Mouse (Mus musculus) megakaryocyte, embryonic 14.5 days (primary cell): Measurements from ENCODE around the gene Ptprg. TPM values are rescaled to one million over a fixed set of nuclear protein-coding genes. Genes with fewer than 3 reads are reported as not detected.
"Not testable (repeated sequence)": the region's sequence is repeated elsewhere in the genome, so short reads cannot be mapped to it uniquely, and the experiment has no call there.

Experiments
- H3K27me3 ChIP-seq: replicated peaks from 2 replicates; pipeline ENCODE3; 2012; ENCODE audit warnings: inconsistent platforms
- H3K36me3 ChIP-seq: replicated peaks from 2 replicates; pipeline ENCODE3; 2012; ENCODE audit warnings: low read length, inconsistent platforms, mixed read lengths
- H3K4me1 ChIP-seq: 2 replicates; pipeline ENCODE4 v1.6.1; 2012; ENCODE audit warnings: inconsistent platforms
- H3K4me3 ChIP-seq: replicated peaks from 2 replicates; pipeline ENCODE3; 2012; ENCODE audit warnings: moderate library complexity, mild to moderate bottlenecking, inconsistent platforms
- H3K9me3 ChIP-seq: 2 replicates; pipeline ENCODE4 v1.6.1; 2012; ENCODE audit warnings: inconsistent platforms
- FLI1 ChIP-seq: IDR thresholded peaks from 2 replicates; pipeline ENCODE4 v1.6.1; 2012; ENCODE audit warnings: low read length, inconsistent platforms, mixed read lengths
- GATA1 ChIP-seq: IDR thresholded peaks from 3 replicates; pipeline ENCODE4 v1.6.1; 2012; ENCODE audit warnings: mixed read lengths, low read length, inconsistent platforms, borderline replicate concordance
- polyA plus RNA-seq: library from polyadenylated mRNA; stranded (reverse); fragments of >175 nt; gene quantifications from 2 replicates; pipeline ENCODE4 v1.2.3, GENCODE M21; 2012; ENCODE audit warnings: low replicate concordance; ENCODE audit not compliant: insufficient read depth

Gene Ptprg
- polyA plus RNA-seq, 1 experiment, result 0.09 TPM

GRCm38 (mm10) chr14:12029926-12030325 lies 476.6 kb downstream of the Ptprg start:
- Histone ChIP-seq H3K4me3 (no peak overlapping the region), H3K27me3 (no peaks in the 10 kb centered on the region), H3K4me1 (no peaks in the 10 kb centered on the region), H3K9me3 (peaks cover 7% of the 10 kb centered on the region; the same call in 1 of the 2 replicates), H3K36me3 (no peaks in the 10 kb centered on the region)
- TF ChIP-seq FLI1 (no peak), GATA1 (no peak)

- Histone ChIP-seq H3K4me3 (no peak overlapping the region), H3K4me1 (no peaks in the 10 kb centered on the region), H3K9me3 (no peaks in the 10 kb centered on the region), H3K36me3 (no peaks in the 10 kb centered on the region), H3K27me3 (no peaks in the 10 kb centered on the region)
- TF ChIP-seq GATA1 (no peak), FLI1 (no peak)
Observed at GRCm38 (mm10) chr14:12036530-12037283, 483.4 kb downstream of the Ptprg start.

- Histone ChIP-seq H3K9me3 (no peaks in the 10 kb centered on the region), H3K4me1 (no peaks in the 10 kb centered on the region), H3K36me3 (no peaks in the 10 kb centered on the region), H3K27me3 (no peaks in the 10 kb centered on the region), H3K4me3 (no peak overlapping the region)
- no peak for TF ChIP-seq FLI1
- TF ChIP-seq GATA1, result no peak
Observed at GRCm38 (mm10) chr14:12039743-12040142, 486.4 kb downstream of the Ptprg start.

GRCm38 (mm10) chr14:12041566-12041965 lies 488.2 kb downstream of the Ptprg start:
- TF ChIP-seq GATA1 (no peak), FLI1 (no peak)
- Histone ChIP-seq H3K27me3 (no peaks in the 10 kb centered on the region), H3K36me3 (no peaks in the 10 kb centered on the region), H3K4me1 (no peaks in the 10 kb centered on the region), H3K9me3 (no peaks in the 10 kb centered on the region), H3K4me3 (no peak overlapping the region)

GRCm38 (mm10) chr14:12046226-12046882 lies 493.0 kb downstream of the Ptprg start:
- Histone ChIP-seq H3K27me3 (no peaks in the 10 kb centered on the region), H3K9me3 (no peaks in the 10 kb centered on the region), H3K36me3 (no peaks in the 10 kb centered on the region), H3K4me1 (no peaks in the 10 kb centered on the region), H3K4me3 (no peak overlapping the region)
- TF ChIP-seq FLI1 (no peak), GATA1 (no peak)

- no peaks in the 10 kb centered on the region for H3K9me3 ChIP-seq
- TF ChIP-seq GATA1 (no peak), FLI1 (no peak)
- H3K4me1 ChIP-seq, result no peaks in the 10 kb centered on the region
- H3K4me3 ChIP-seq, result no peak overlapping the region
- H3K27me3 ChIP-seq, result no peaks in the 10 kb centered on the region
- H3K36me3 ChIP-seq, result no peaks in the 10 kb centered on the region
Observed at GRCm38 (mm10) chr14:12047637-12048036, 494.3 kb downstream of the Ptprg start.

GRCm38 (mm10) chr14:12056912-12057524 lies 503.7 kb downstream of the Ptprg start:
- H3K36me3 ChIP-seq, result no peaks in the 10 kb centered on the region
- H3K27me3 ChIP-seq, result no peaks in the 10 kb centered on the region
- no peaks in the 10 kb centered on the region for H3K4me1 ChIP-seq
- H3K4me3 ChIP-seq, result no peak overlapping the region
- no peak for TF ChIP-seq FLI1
- TF ChIP-seq GATA1, result no peak
- no peaks in the 10 kb centered on the region for H3K9me3 ChIP-seq

- H3K4me1 ChIP-seq, result no peaks in the 10 kb centered on the region
- no peaks in the 10 kb centered on the region for H3K36me3 ChIP-seq
- H3K27me3 ChIP-seq, result no peaks in the 10 kb centered on the region
- no peak for TF ChIP-seq GATA1
- H3K4me3 ChIP-seq, result no peak overlapping the region
- H3K9me3 ChIP-seq, result no peaks in the 10 kb centered on the region
Observed at GRCm38 (mm10) chr14:12057856-12058255, 504.5 kb downstream of the Ptprg start.

GRCm38 (mm10) chr14:12059149-12059548 lies 505.8 kb downstream of the Ptprg start:
- H3K27me3 ChIP-seq, result no peaks in the 10 kb centered on the region
- no peak overlapping the region for H3K4me3 ChIP-seq
- H3K4me1 ChIP-seq, result no peaks in the 10 kb centered on the region
- TF ChIP-seq GATA1 (no peak), FLI1 (no peak)
- H3K9me3 ChIP-seq, result no peaks in the 10 kb centered on the region
- no peaks in the 10 kb centered on the region for H3K36me3 ChIP-seq

GRCm38 (mm10) chr14:12061313-12061712 lies 508.0 kb downstream of the Ptprg start:
- H3K4me1 ChIP-seq, H3K36me3 ChIP-seq, H3K9me3 ChIP-seq, H3K4me3 ChIP-seq, H3K27me3 ChIP-seq: not testable (repeated sequence)
